Mouse (Mus musculus) Patski (cell line): ENCODE data around the gene C1qtnf9. TPM values are rescaled to one million over a fixed set of nuclear protein-coding genes. Genes with fewer than 3 reads are reported as not detected.
A peak's percentile ranks its signal among the peaks of the same experiment; 100 is the strongest.

Experiments used
- ATAC-seq: fragments of 100-300 bp; one replicate; pipeline ENCODE4 v1.8.0; 2021
- CTCF ChIA-PET: fragments of 350-600 bp; sonication (Branson Sonifier 250); formaldehyde crosslinking; loops from one replicate; lab custom pipeline; 2022; ENCODE audit warnings: inconsistent platforms; lab: Charles Lee
- POLR2A ChIA-PET: fragments of 350-600 bp; sonication (Branson Sonifier 250); formaldehyde crosslinking; loops from one replicate; lab custom pipeline; 2022; ENCODE audit warnings: antibody characterized with exemption, inconsistent platforms; lab: Charles Lee
- DNase-seq: peaks from one replicate; pipeline ENCODE4 v3.0.0-alpha.2; 2011; ENCODE audit warnings: low read depth, low spot score
- H3K27me3 ChIP-seq: fragments of 371-371 bp; one replicate; pipeline ENCODE4 v1.5.1; 2021
- CTCF ChIP-seq: fragments of 100-300 bp; IDR thresholded peaks from one replicate; pipeline ENCODE4 v1.5.1; 2021
- in situ Hi-C: fragments of 300-500 bp; cut with MboI; formaldehyde crosslinking; loops from 3 replicates; pipeline ENCODE4 v1.11.1; 2018; ENCODE audit warnings: low pct_unique_long_range_greater_than_20kb, mixed read lengths
- polyA plus RNA-seq: library from polyadenylated mRNA; unstranded; gene quantifications from one replicate; pipeline ENCODE4 v1.2.3, GENCODE M21; 2021

C1qtnf9 gene
- polyA plus RNA-seq, 1 experiment from 2014 or later, result not detected

GRCm38 (mm10) chr14:60799762-60800728 lies 32.1 kb downstream of the C1qtnf9 start:
- ChIA-PET CTCF (interaction anchor here (0.6 to 3.4 kb wide), 11 partner anchors 9 to 499 kb away, joined by 3 to 18 read pairs (median 6); no protein-coding TSS in a partner anchor), POLR2A (interaction anchor here (0.9 kb wide), 1 partner anchor 17 kb away, joined by 4 read pairs; no protein-coding TSS in a partner anchor)
- DNase-seq (no peak), ATAC-seq (no peak)
- H3K27me3 ChIP-seq, result no peaks in the 10 kb centered on the region
- TF ChIP-seq CTCF, result peak; percentile 54
- in situ Hi-C loops, result loop anchor here (5.0 to 10.0 kb wide), 3 partner anchors 285 to 497 kb away; no protein-coding TSS in a partner anchor

GRCm38 (mm10) chr14:60802026-60802425 lies 34.1 kb downstream of the C1qtnf9 start:
- ATAC-seq, result no peak
- H3K27me3 ChIP-seq, result no peaks in the 10 kb centered on the region
- in situ Hi-C loops, result no loop called here
- no peak for DNase-seq
- ChIA-PET CTCF (no interaction called here), POLR2A (no interaction called here)
- no peak for TF ChIP-seq CTCF

GRCm38 (mm10) chr14:60804978-60805377 lies 37.0 kb downstream of the C1qtnf9 start:
- no peaks in the 10 kb centered on the region for H3K27me3 ChIP-seq
- in situ Hi-C loops, result no loop called here
- CTCF ChIA-PET, result interaction anchor here (1.2 to 1.6 kb wide), 2 partner anchors 339 to 490 kb away, joined by 4 read pairs; no protein-coding TSS in a partner anchor
- TF ChIP-seq CTCF, result no peak
- DNase-seq (no peak), ATAC-seq (no peak)
- POLR2A ChIA-PET, result no interaction called here

- no peak for DNase-seq
- in situ Hi-C loops, result no loop called here
- CTCF ChIA-PET, result no interaction called here
Measured at GRCm38 (mm10) chr14:60805871-60806270, 37.9 kb downstream of the C1qtnf9 start.

GRCm38 (mm10) chr14:60806891-60807344 lies 39.0 kb downstream of the C1qtnf9 start:
- ChIA-PET CTCF (interaction anchor here (1.1 kb wide), 1 partner anchor 37 kb away, joined by 3 read pairs; no protein-coding TSS in a partner anchor), POLR2A (no interaction called here)
- in situ Hi-C loops, result no loop called here
- H3K27me3 ChIP-seq, result no peaks in the 10 kb centered on the region
- DNase-seq (no peak), ATAC-seq (no peak)
- TF ChIP-seq CTCF, result no peak

More at GRCm38 (mm10) chr14:60805871-60806270, 37.9 kb downstream of the C1qtnf9 start:
- H3K27me3 ChIP-seq, result no peaks in the 10 kb centered on the region
- POLR2A ChIA-PET, result no interaction called here
- no peak for TF ChIP-seq CTCF
- no peak for ATAC-seq

- ChIA-PET POLR2A (no interaction called here), CTCF (interaction anchor here (1.1 kb wide), 1 partner anchor 10 kb away, joined by 3 read pairs; no protein-coding TSS in a partner anchor)
- no peaks in the 10 kb centered on the region for H3K27me3 ChIP-seq
- ATAC-seq (no peak), DNase-seq (no peak)
- no peak for TF ChIP-seq CTCF
- in situ Hi-C loops, result no loop called here
Measured at GRCm38 (mm10) chr14:60809881-60810280, 41.9 kb downstream of the C1qtnf9 start.

GRCm38 (mm10) chr14:60811547-60811946 lies 43.6 kb downstream of the C1qtnf9 start:
- DNase-seq (no peak), ATAC-seq (no peak)
- no peaks in the 10 kb centered on the region for H3K27me3 ChIP-seq
- CTCF ChIA-PET, result interaction anchor here (0.9 kb wide), 1 partner anchor 12 kb away, joined by 3 read pairs; no protein-coding TSS in a partner anchor
- TF ChIP-seq CTCF, result no peak
- POLR2A ChIA-PET, result no interaction called here
- in situ Hi-C loops, result no loop called here

- POLR2A ChIA-PET, result no interaction called here
- CTCF ChIA-PET, result no interaction called here
- DNase-seq (no peak), ATAC-seq (no peak)
- TF ChIP-seq CTCF, result no peak
- H3K27me3 ChIP-seq, result no peaks in the 10 kb centered on the region
- in situ Hi-C loops, result no loop called here
Measured at GRCm38 (mm10) chr14:60815098-60815497, 47.2 kb downstream of the C1qtnf9 start.

- CTCF ChIA-PET, result no interaction called here
- no peaks in the 10 kb centered on the region for H3K27me3 ChIP-seq
- POLR2A ChIA-PET, result interaction anchor here (1.2 kb wide), 1 partner anchor 19 kb away, joined by 4 read pairs; no protein-coding TSS in a partner anchor
- in situ Hi-C loops, result no loop called here
- no peak for DNase-seq
- no peak for ATAC-seq
- no peak for TF ChIP-seq CTCF
Measured at GRCm38 (mm10) chr14:60818045-60818444, 50.1 kb downstream of the C1qtnf9 start.

- no peak for DNase-seq
- ChIA-PET POLR2A (no interaction called here), CTCF (no interaction called here)
- no peaks in the 10 kb centered on the region for H3K27me3 ChIP-seq
- no peak for TF ChIP-seq CTCF
- in situ Hi-C loops, result no loop called here
- ATAC-seq, result no peak
Measured at GRCm38 (mm10) chr14:60830096-60830495, 62.2 kb downstream of the C1qtnf9 start.

Other genes with a start within 250 kb of the C1qtnf9 start
- gene Spata13, start 134.1 kb upstream of the C1qtnf9 start, polyA plus RNA-seq, result 2.9 TPM
- 20.9 TPM for gene Mipep, start 16.4 kb downstream of the C1qtnf9 start, polyA plus RNA-seq